Mouse (Mus musculus) right cerebral cortex, postnatal 25 days (tissue): ENCODE data around the gene Commd8.
"Not testable (repeated sequence)": the region's sequence is repeated elsewhere in the genome, so short reads cannot be mapped to it uniquely, and the experiment has no call there.

Source experiments
- DNase-seq: peaks from one replicate; pipeline ENCODE4 v3.0.0; 2022

The Commd8 gene

GRCm38 (mm10) chr5:72164386-72164785, 3.6 kb downstream of the Commd8 start:
- no peak for DNase-seq

- no peak for DNase-seq
These were observed 5.1 kb downstream of the Commd8 start for GRCm38 (mm10) chr5:72162855-72163254.

- no peak for DNase-seq
These were observed 7.1 kb downstream of the Commd8 start for GRCm38 (mm10) chr5:72160781-72161485.

- DNase-seq = no peak
These were observed 8.5 kb downstream of the Commd8 start for GRCm38 (mm10) chr5:72159537-72159936.

- DNase-seq = no peak
These were observed 9.3 kb downstream of the Commd8 start for GRCm38 (mm10) chr5:72158667-72159066.

GRCm38 (mm10) chr5:72156598-72156997, 11.4 kb downstream of the Commd8 start:
- DNase-seq = no peak

- DNase-seq = not testable (repeated sequence)
These were observed 12.3 kb downstream of the Commd8 start for GRCm38 (mm10) chr5:72155686-72156085.

- no peak for DNase-seq
These were observed 17.1 kb downstream of the Commd8 start for GRCm38 (mm10) chr5:72150870-72151269.

- no peak for DNase-seq
These were observed 19.3 kb downstream of the Commd8 start for GRCm38 (mm10) chr5:72148679-72149078.

GRCm38 (mm10) chr5:72139619-72140018, 28.4 kb downstream of the Commd8 start:
- no peak for DNase-seq

- no peak for DNase-seq
These were observed 29.7 kb downstream of the Commd8 start for GRCm38 (mm10) chr5:72138256-72138655.

- DNase-seq = no peak
These were observed 34.1 kb downstream of the Commd8 start for GRCm38 (mm10) chr5:72133906-72134305.

GRCm38 (mm10) chr5:72126681-72127080, 41.3 kb downstream of the Commd8 start:
- no peak for DNase-seq

GRCm38 (mm10) chr5:72122414-72123037, 45.5 kb downstream of the Commd8 start:
- no peak for DNase-seq
